Mouse (Mus musculus): ENCODE results near the gene Pde4dip.

Gene Pde4dip

DNA sequence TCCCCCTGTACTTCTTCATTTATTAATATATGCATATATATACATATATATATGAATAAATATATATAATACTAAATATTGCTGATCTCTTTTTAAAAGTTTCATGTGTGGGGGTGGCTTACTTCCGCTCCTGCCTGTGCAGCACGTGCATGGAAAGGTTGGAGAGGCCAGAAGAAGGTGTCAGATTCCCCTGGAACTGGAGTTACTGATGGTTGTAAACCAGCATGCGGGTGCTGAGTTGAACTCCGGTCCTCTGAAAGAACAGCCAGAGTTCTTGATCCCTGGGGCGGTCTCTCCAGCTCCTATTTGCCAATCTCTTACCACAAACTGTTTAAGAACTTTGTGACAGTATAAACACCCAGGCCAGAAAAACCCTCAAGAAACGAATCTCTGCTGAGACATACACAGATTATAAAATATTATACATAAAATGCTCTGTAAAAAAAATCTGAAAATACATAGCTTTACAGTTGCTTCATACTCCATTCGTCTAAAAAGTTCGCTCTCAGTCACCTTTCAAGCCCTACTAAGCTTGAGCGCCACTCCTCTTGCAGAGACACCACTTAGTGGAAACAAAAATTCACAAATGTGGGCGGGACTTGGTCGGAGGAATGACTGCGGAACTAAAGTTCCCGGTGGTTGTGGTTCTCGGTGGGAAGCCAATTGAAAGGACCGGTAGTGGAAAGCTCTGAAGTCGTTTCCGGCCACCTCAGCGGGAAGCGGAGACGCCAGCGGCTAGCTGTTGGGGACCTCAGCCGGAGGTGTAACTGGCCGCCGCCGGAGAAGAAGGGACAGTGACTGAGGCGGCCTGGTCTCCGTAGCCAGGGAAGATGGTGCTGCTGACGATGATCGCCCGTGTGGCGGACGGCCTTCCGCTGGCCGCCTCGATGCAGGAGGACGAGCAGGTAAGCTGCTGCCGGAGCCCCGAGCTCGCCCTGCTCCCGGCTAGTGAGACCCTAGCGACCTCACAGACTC, 12.3 kb upstream of the Pde4dip start, which contains the start of gene Sec22b:
TSS of gene Sec22b (plus strand) at position 675 of the 975 bp plus-strand sequence.
- peak; percentile 82 for DNase-seq (ENCODE audit: extremely low spot score, low spot score)

DNA sequence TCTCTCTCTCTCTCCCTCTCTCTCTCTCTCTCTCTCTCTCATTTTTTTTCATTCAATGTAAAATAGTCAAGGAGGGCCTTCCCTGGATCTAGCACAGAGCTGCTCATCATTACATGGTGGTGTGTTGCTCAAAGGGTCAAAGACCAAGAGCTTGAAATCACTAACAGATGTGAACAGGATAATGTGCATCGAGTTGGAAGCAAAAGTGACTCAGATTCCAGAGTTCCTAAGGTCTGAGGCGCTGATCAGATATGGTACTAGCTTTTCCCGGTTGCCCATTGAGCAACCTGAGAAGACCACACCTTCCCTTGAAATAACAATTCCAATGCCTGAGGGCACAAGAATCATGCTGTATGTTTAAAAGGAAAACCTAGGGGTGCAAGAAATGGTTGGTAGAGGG, 9.9 kb upstream of the Pde4dip start:
- no peak for DNase-seq (ENCODE audit: extremely low spot score, low spot score)

DNA sequence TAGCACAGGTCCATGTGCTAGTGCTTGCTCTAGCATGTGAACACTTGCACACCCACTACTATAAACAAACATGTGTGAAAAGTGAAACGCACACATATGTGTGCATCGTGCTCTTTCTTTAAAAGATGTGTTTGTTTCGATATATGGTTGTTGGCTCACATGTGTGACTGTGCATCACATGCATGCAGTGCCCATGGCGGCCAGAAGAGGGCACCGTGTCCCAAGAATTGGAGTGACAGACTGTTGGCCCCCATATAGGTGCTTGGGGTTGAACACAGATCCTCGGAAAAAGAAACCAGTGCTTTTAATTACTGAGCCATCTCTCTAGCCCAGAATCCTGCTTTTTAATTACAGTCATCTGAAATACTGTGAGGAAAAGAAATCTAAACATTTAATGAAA, 6.2 kb upstream of the Pde4dip start:
- DNase-seq (ENCODE audit: extremely low spot score, low spot score) = peak; percentile 44

DNA sequence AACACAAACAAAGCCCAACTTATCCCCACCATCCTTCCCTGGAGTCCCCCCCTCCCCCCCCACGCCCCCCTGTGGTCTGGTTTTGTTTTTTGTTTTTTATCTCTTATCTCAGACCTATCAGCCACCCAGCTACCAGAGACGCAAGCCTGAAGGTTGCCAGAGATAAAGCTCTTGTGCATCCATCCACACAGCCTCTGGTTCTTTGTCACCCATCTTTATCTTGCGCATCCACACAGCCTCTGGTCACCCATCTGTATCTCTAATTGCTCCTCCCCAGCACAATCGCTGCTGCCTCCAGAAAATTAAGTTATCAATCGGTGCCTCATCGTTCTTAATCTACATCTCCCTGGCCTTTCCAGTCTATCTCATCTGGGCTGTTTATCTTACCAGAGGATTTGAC, 1.7 kb upstream of the Pde4dip start:
- no peak for DNase-seq (ENCODE audit: extremely low spot score, low spot score)

DNA sequence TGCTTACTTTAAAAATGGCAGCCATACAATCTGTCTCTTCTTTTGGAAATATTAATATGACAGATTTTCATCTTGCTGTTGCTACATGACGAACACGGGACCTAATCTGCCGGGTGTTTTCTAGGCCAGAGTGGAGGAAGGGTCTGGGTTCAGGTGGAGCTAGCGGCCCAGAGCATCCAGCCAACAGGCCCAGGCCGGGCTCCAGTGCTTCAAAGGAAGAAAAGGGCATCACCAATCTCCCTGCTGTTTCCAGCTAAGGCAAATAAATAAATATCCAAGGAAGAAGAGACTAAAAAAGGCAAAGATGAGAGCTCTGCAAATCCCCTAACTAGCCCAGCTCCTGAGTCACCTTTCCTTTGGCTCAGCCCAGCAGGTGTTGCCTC, 731 bp downstream of the Pde4dip start:
- no peak for DNase-seq (ENCODE audit: extremely low spot score, low spot score)

DNA sequence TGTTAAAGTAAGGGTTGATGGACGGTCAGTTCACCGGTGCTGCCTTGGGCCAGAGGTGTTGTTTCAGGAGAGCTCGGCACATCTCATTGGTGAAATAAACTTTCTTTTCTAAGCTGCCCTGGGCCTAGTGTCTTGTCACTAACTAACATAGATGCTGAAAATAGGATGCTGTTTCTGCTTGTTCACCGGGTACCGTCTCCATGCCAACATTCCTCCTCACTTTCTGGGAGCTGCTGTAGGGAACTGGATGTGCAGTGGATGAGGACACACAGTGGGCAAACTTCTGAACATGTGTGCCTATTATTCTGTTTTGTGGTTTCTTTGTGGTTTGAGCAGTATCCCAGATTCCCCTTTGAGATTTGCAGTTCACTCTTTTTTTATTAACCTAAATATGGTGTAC, 6.9 kb downstream of the Pde4dip start:
- no peak for DNase-seq (ENCODE audit: extremely low spot score, low spot score)

DNA sequence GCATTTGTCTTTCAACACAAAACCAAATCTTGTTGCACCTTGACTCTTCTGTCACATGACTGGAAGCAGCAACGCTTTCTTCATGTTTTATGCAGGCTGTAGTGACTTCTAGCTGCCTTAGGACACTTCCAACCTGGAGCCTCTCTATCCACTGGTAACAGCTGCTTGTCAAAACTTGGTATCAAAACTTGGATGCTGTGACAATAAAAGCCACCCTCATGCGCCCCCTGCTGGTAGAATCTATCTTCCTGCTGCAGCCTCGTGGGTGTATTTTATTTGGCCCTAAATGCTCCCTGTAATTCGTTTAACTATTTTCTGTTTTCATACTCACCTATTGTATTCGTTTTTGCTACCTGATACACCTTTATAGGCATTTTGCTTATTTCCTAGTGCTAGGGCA, 9.3 kb downstream of the Pde4dip start:
- DNase-seq (ENCODE audit: extremely low spot score, low spot score) = peak; percentile 78

DNA sequence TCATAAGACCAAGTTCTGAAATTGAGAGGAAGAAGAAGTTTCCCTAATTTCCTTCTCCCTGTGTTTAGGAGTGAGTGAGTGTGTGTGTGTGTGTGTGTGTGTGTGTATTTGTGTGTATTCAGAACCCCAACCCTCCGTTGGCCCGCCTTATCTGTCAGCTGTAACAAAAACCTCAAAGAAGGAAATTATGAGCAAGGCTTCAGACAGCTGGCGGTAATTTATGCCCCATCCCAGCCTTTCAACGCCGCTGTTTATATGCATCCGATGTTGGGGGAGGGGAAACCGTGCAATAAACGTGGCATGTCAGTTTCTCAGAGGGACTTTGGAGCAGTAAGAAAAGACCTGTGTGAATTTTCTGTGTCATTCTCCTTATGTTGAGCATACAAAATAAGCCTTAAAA, 12.2 kb downstream of the Pde4dip start:
- no peak for DNase-seq (ENCODE audit: extremely low spot score, low spot score)

DNA sequence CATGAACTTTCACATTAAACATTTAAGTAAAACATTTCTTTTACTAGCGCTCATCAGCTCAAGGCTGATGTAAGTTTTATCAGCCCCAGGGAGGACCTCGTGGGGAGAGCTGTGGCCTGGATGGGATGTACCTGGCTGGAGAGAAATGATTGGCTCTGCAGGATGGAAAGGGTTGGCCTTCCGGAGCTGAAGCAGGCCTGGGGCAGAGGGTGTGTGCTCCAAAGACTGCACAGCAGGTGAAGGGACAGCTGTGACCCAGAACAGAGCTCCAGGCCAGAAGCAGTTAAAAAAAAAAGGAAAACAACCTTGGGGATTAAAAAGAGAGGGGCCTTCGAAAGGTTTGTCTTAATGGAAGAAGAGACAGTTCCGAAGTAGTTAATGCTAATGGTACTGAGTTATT, 13.7 kb downstream of the Pde4dip start:
- DNase-seq (ENCODE audit: extremely low spot score, low spot score) = no peak

DNA sequence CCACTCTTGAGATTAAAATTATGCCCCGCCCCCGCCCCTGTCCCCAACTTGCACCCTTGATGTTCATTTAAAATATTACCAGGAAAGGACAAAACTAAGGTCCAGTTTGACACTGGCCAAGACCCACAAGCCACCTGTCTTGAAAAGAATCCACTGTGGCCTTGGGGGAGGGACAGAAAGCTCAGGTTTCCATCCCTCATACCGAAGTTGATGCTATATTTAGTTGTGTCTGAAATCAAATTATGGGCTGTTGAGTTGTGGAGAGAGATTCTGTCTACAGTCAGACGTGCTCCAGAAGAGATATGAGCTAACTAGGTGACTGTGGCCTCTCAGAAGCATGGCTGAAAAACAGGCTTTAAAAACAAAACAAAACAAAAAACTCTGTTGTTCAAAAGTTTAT, 18.8 kb downstream of the Pde4dip start:
- no peak for DNase-seq (ENCODE audit: extremely low spot score, low spot score)

DNA sequence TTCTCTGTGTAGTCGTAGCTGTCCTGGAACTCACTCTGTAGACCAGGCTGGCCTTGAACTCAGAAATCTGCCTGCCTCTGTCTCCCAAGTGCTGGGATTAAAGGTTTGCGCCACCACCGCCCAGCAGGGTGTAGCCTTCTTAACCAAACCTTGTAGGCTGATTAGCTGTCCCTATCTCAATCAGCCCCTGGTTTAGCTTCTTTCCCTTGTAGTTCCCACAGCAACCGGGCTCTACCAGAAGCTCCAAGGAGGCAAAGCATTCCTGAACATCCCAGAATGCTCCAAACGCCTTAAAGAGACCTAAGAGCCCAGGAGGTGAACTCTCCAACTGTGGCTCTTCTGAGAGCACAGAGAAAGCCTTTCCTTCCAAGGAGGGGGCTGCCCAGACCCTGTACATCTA, 19.8 kb downstream of the Pde4dip start:
- no peak for DNase-seq (ENCODE audit: extremely low spot score, low spot score)

DNA sequence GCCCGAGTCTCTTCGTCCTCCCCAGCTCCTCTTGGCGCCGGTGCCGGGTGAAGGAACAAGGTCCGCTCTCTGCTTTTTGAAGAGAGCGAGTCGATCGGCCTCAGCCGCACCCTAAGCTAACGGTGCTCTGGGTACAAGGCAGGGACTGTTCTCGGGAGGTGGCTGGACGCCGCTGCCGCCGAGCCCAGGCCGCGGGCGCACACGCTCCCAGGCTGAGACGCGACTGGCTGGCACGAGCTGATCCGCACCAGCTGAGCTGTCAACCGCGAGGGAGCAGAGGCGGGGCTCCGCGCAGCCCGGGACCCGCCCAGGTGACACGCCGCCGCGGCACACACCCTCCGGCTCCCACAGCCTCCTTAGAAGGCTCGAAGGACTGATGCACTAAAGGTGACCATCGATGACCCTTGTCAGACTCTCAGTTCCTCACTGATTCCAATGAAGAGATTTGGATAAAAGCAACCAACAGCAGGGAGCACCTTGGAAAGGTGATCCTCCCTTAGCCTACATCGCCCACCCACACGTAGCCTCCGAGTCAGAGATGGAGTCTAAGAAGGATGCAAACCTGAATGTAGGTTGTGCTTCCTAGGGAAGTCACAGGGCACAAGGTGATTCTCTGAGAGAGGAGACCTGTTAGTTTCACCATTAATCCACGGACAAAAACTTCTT, 20.4 kb downstream of the Pde4dip start:
- DNase-seq (ENCODE audit: extremely low spot score, low spot score) = no peak

DNA sequence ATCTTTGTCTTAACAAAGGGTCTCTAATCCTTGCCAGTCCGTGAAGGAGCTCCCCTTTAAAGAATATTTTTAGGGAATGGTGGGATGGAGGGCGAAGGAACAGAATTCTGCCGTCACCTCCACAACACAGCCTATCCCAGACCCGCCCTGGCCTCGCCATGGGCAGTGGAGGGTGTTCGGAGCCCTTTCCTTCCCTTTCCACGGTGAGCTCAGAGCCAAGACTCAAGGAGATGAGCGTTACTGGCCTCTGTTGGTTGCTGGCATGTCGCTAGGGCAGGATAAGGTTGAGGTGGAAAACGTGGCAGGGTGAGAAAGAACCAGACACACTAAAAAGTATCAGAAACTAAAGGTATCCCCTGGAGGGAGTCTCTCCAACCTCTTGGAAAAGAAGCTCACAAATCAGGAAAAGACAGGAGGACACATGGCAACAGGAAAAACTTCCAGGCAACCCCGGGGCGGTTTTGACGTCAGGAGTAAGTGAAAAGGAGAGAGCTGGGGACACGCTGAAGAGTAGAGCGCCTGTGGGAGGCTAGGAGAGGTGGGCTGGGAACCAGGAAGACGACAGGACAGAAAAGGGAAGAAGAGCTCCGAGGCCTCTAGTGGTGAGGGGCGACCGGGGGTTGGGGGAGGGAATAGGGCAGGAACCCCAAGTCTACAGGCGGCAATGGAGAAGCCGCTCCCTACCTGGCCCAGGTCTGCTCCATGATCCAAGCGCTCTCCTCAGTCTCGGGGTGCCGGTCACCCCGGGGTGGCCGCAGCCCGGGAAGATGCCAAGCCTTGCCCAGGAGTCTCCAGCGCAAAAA, 21.1 kb downstream of the Pde4dip start:
- DNase-seq (ENCODE audit: extremely low spot score, low spot score) = peak; percentile 67

DNA sequence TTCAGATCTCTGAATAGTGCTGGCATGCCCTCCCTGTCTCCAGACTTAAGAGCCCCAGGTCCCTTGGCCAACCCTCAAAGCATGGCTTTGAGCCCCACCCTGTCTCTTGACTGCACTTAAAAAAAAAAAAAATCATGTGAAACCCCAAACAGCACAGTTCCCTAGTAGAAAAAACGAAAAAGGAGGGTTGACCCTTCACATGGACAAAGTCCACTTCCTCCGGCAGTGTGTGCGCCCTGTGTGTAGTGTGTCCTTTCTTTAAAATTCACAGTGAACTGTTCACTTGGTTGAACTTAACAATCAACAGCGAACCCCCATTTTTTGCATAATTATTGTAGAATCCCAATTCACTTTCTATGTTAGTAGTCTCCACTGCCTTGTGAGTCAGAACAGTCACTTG, 21.8 kb downstream of the Pde4dip start:
- no peak for DNase-seq (ENCODE audit: extremely low spot score, low spot score)

DNA sequence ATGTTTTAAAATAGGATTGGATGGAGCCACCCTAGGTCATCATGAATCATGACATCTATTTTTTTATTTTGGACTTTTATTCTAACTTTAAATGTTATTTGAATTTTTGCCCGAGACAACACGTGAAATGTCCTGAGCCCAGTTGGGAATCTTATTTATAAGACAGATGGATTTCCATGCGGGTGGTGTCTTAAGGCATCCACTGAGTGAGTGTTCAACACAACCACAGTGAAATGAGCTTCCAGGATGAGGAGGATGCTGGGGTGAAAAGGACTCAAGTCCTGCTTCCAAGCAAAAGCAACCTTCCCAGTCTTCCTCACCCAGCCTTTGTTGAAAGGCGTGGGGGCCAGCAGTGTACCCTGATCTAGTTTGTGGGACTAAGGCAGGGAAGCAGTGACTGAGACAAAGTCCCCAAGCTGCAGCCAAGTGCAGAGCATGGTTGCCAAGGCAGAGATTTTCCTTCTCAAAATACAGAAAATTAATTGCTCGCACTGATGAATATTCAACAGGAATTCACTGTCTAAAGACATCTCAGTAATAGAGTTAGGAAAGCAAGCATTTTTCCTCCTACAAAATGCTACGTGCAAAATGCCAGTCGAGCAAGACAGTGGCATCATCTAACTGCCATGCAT, 27.6 kb downstream of the Pde4dip start:
- DNase-seq (ENCODE audit: extremely low spot score, low spot score) = no peak

DNA sequence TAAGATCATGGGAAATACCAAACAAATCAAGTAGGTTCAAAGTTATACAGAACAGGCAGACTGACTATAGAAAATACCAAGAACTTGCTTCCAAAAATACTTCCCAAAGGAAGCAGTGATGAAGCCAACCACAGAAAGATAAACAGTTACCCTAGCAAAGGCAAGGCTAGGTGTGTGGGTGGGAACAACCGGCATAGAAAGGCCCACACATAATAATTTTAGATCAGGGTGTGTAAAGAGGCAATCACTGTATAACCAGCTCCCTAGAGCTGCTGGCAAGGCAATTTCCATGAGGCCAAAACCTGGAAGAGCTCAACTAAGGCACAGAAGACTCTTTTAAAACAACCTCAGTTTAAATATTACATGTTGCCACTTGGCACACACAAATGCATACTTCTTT, 29.1 kb downstream of the Pde4dip start:
- DNase-seq (ENCODE audit: extremely low spot score, low spot score) = no peak

DNA sequence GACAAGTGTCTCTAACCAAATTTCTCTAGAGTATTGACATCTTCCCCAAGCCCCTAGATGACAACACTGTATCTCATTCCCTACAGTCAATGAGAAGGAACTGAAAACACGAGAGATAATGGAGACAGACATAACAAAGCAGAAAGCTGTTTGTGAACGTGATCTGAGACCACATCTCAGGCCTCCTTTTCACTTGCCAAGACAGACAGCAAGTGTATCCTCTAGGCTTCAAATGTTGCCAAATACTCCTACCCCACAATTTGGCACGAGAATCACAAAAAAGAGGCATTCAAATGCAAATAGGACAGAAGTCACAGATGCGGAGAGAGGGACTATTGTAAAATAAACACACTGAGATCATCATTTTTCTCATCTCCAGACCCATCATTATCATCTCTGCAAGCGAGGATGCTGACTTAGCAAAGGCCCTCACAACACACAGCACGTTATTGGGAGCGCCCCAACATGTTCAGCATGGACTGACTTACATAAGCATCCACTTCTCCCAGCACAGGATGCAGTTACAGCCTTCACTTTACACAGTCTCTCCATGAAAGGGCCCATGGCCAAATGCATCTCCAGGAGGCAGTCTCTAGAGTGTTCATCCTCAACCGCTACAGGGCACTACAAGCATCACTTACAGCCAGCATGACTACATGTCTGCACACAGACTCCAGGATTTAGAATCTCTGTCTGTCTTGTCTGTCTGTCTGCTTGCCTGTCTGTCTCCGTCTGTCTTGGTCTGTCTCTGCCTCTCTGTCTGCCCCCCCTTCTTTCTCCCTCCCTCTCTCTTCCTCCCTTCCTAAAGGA, 33.7 kb downstream of the Pde4dip start:
- no peak for DNase-seq (ENCODE audit: extremely low spot score, low spot score)

DNA sequence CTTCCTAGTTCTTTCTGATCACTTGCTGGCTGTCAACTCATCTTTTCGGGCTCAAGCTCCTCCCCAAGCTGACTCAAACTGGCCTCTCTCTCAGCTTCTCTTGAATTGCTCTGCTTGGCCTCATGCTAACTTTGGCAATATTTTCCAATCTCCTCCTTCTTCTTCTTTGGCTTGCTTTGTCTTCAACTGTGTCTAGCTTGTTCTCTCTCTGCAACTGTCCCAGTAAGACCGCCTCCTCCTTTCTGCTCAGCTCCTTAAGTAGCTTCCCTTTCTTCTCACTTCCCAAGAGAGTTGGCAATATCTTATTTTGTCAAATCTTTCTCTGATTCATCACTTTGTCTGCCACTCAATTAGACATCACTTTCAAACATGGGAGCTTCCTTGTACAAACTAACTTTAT, 36.7 kb downstream of the Pde4dip start:
- DNase-seq (ENCODE audit: extremely low spot score, low spot score) = no peak

DNA sequence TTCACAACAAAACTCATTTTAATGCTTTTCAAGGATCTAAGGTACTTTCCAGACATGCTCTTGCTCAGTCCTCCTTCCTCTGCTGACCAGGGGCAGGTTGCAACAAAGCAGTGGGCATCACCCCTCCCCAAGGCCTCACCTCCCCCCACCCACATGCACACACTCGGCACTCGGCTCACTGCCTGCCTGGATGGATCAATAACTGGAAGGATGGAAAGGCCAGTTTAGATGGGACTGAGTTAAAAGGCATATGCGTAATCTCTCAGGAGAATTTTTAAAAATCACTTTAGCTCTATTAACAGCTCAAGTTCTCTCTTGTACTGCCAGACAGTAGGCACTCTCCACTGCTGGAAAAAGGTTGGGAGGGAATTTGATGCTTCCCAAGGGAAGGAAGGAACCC, 40.9 kb downstream of the Pde4dip start:
- DNase-seq (ENCODE audit: extremely low spot score, low spot score) = no peak

DNA sequence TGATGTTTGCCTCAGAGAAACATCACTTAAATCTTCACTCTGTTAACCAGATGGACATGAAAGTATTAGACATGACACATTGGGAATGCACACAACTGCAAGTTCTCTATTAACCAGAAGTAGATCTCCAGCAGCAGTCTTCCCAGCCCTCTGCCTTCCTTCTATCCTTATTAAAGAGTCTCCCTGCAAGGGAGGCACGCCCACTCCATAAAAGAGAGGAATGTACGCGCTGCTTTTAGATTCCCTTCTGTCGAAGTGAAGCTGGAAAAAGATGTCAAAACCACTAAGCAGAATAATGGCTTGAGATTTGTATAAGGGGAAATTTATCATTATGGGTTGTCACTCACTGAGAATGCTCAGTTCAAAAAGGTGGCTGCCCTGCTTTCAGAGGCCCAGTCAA, 42.1 kb downstream of the Pde4dip start:
- DNase-seq (ENCODE audit: extremely low spot score, low spot score) = no peak

DNA sequence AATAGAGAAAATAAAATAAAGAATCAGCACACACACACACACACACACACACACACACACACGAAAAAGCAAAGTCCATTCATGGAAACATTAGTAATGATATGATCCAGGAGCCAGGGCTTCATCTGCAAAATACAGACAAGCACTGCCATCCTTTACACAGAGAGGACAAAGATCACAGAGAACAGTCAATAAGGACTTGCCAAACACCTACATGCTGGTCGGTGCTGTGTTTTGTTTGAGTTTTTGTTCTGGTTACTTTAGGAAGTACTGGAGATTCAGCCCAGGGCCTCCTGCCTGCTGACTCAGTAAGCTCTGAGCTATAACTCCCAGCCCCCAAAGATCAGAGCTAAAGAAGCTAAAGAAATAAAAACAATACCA, 43.7 kb downstream of the Pde4dip start:
- DNase-seq (ENCODE audit: extremely low spot score, low spot score) = no peak

Data from neural tube, embryonic 10.5 days (tissue).